Mouse (Mus musculus): ENCODE measurements at regions not wholly inside any gene's neighbourhood (a gene's known extent, or its start where the extent isn't known, plus 50 kb on each side); places are given as distances from the start of the nearest gene placed in this dataset.
A peak's percentile ranks its signal among the peaks of the same experiment; 100 is the strongest.

- 79% methylated on average over 1 of the region's 1 CpGs for WGBS
- Histone ChIP-seq H3K4me1 (ENCODE audit: control insufficient read depth, insufficient read depth, low read length) (peaks cover 2% of the 10 kb centered on the region; the same call in 1 of the 2 replicates), H3K4me3 (replicated peaks; ENCODE audit: extremely low read depth, low read depth, low read length) (no peak overlapping the region)
- DNase-seq, result no peak
- TF ChIP-seq POLR2A (IDR thresholded peaks at IDR 0.05; ENCODE audit: borderline replicate concordance, extremely low read depth, low read depth, low read length), result no peak
Observed at GRCm38 (mm10) chr10:9497021-9497420, 178.0 kb downstream of the Samd5 start.

GRCm38 (mm10) chr10:9495143-9495651 lies 179.8 kb downstream of the Samd5 start:
- DNase-seq, result peak; percentile 13
- no peak for TF ChIP-seq POLR2A (IDR thresholded peaks at IDR 0.05; ENCODE audit: borderline replicate concordance, extremely low read depth, low read depth, low read length)
- TF ChIP-seq CTCF (IDR thresholded peaks at IDR 0.05; ENCODE audit: insufficient read depth, low read length), result no peak
- Histone ChIP-seq H3K4me3 (replicated peaks; ENCODE audit: extremely low read depth, low read depth, low read length) (no peak overlapping the region), H3K4me1 (ENCODE audit: control insufficient read depth, insufficient read depth, low read length) (peaks cover 2% of the 10 kb centered on the region; the same call in 1 of the 2 replicates)
- 29% methylated on average over 6 of the region's 6 CpGs for WGBS

- no peak overlapping the region for H3K4me3 ChIP-seq (replicated peaks; ENCODE audit: extremely low read depth, low read depth, low read length)
- WGBS, result 89% methylated on average over 2 of the region's 2 CpGs
Observed at GRCm38 (mm10) chr10:9490416-9490815, 184.6 kb downstream of the Samd5 start.

GRCm38 (mm10) chr10:9462361-9462760 lies 212.6 kb downstream of the Samd5 start:
- DNase-seq, result no peak
- H3K4me1 ChIP-seq (ENCODE audit: control insufficient read depth, insufficient read depth, low read length), result no peaks in the 10 kb centered on the region
- TF ChIP-seq POLR2A (IDR thresholded peaks at IDR 0.05; ENCODE audit: borderline replicate concordance, extremely low read depth, low read depth, low read length) (no peak), CTCF (IDR thresholded peaks at IDR 0.05; ENCODE audit: insufficient read depth, low read length) (no peak)
- WGBS, result 47% methylated on average over 6 of the region's 6 CpGs
- H3K4me3 ChIP-seq (replicated peaks; ENCODE audit: extremely low read depth, low read depth, low read length), result no peak overlapping the region

More at GRCm38 (mm10) chr10:9490416-9490815, 184.6 kb downstream of the Samd5 start:
- H3K4me1 ChIP-seq (ENCODE audit: control insufficient read depth, insufficient read depth, low read length), result peaks cover 2% of the 10 kb centered on the region; the same call in 1 of the 2 replicates
- TF ChIP-seq CTCF (IDR thresholded peaks at IDR 0.05; ENCODE audit: insufficient read depth, low read length) (no peak), POLR2A (IDR thresholded peaks at IDR 0.05; ENCODE audit: borderline replicate concordance, extremely low read depth, low read depth, low read length) (no peak)
- no peak for DNase-seq

GRCm38 (mm10) chr10:9459145-9459544 lies 215.9 kb downstream of the Samd5 start:
- DNase-seq, result no peak
- no peak overlapping the region for H3K4me3 ChIP-seq (replicated peaks; ENCODE audit: extremely low read depth, low read depth, low read length)
- 90% methylated on average over 6 of the region's 6 CpGs for WGBS
- H3K4me1 ChIP-seq (ENCODE audit: control insufficient read depth, insufficient read depth, low read length), result no peaks in the 10 kb centered on the region
- TF ChIP-seq CTCF (IDR thresholded peaks at IDR 0.05; ENCODE audit: insufficient read depth, low read length) (no peak), POLR2A (IDR thresholded peaks at IDR 0.05; ENCODE audit: borderline replicate concordance, extremely low read depth, low read depth, low read length) (no peak)

- TF ChIP-seq POLR2A (IDR thresholded peaks at IDR 0.05; ENCODE audit: borderline replicate concordance, extremely low read depth, low read depth, low read length) (no peak), CTCF (IDR thresholded peaks at IDR 0.05; ENCODE audit: insufficient read depth, low read length) (no peak)
- H3K4me1 ChIP-seq (ENCODE audit: control insufficient read depth, insufficient read depth, low read length), result no peaks in the 10 kb centered on the region
- 87% methylated on average over 2 of the region's 2 CpGs for WGBS
- no peak overlapping the region for H3K4me3 ChIP-seq (replicated peaks; ENCODE audit: extremely low read depth, low read depth, low read length)
- no peak for DNase-seq
Observed at GRCm38 (mm10) chr10:9458466-9458865, 216.5 kb downstream of the Samd5 start.

- DNase-seq, result no peak
- 88% methylated on average over 1 of the region's 1 CpGs for WGBS
- no peak for TF ChIP-seq CTCF (IDR thresholded peaks at IDR 0.05; ENCODE audit: insufficient read depth, low read length)
- TF ChIP-seq POLR2A (IDR thresholded peaks at IDR 0.05; ENCODE audit: borderline replicate concordance, extremely low read depth, low read depth, low read length), result no peak
- H3K4me3 ChIP-seq (replicated peaks; ENCODE audit: extremely low read depth, low read depth, low read length), result no peak overlapping the region
- H3K4me1 ChIP-seq (ENCODE audit: control insufficient read depth, insufficient read depth, low read length), result no peaks in the 10 kb centered on the region
Observed at GRCm38 (mm10) chr10:9457222-9457621, 217.8 kb downstream of the Samd5 start.

GRCm38 (mm10) chr10:9439072-9439471 lies 235.9 kb downstream of the Samd5 start:
- Histone ChIP-seq H3K4me1 (ENCODE audit: control insufficient read depth, insufficient read depth, low read length) (no peaks in the 10 kb centered on the region), H3K4me3 (replicated peaks; ENCODE audit: extremely low read depth, low read depth, low read length) (no peak overlapping the region)
- WGBS, result 65% methylated on average over 4 of the region's 4 CpGs
- no peak for TF ChIP-seq POLR2A (IDR thresholded peaks at IDR 0.05; ENCODE audit: borderline replicate concordance, extremely low read depth, low read depth, low read length)
- no peak for TF ChIP-seq CTCF (IDR thresholded peaks at IDR 0.05; ENCODE audit: insufficient read depth, low read length)
- DNase-seq, result no peak

- no peak for TF ChIP-seq POLR2A (IDR thresholded peaks at IDR 0.05; ENCODE audit: borderline replicate concordance, extremely low read depth, low read depth, low read length)
- DNase-seq, result no peak
- 67% methylated on average over 4 of the region's 4 CpGs for WGBS
- H3K4me1 ChIP-seq (ENCODE audit: control insufficient read depth, insufficient read depth, low read length), result no peaks in the 10 kb centered on the region
- no peak overlapping the region for H3K4me3 ChIP-seq (replicated peaks; ENCODE audit: extremely low read depth, low read depth, low read length)
Observed at GRCm38 (mm10) chr10:9438366-9438765, 236.6 kb downstream of the Samd5 start.

- TF ChIP-seq CTCF (IDR thresholded peaks at IDR 0.05; ENCODE audit: insufficient read depth, low read length) (no peak), POLR2A (IDR thresholded peaks at IDR 0.05; ENCODE audit: borderline replicate concordance, extremely low read depth, low read depth, low read length) (no peak)
- no peaks in the 10 kb centered on the region for H3K4me1 ChIP-seq (ENCODE audit: control insufficient read depth, insufficient read depth, low read length)
- H3K4me3 ChIP-seq (replicated peaks; ENCODE audit: extremely low read depth, low read depth, low read length), result no peak overlapping the region
- WGBS, result 95% methylated on average over 2 of the region's 2 CpGs
- no peak for DNase-seq
Observed at GRCm38 (mm10) chr10:9429085-9429484, 245.9 kb downstream of the Samd5 start.
